Mouse (Mus musculus): Measurements from ENCODE around the gene Hes1. TPM values are rescaled to one million over a fixed set of nuclear protein-coding genes. Genes with fewer than 3 reads are reported as not detected.

Hes1 gene
- polyA plus RNA-seq (2014; fragmentation: Illumina TruSeq; extraction: RNeasy Lipid Tissue Mini Kit (QIAGEN cat#74804); ENCODE audit: low read depth, low replicate concordance) = 24.8 TPM

GRCm38 (mm10) chr16:30063984-30064453 lies at the start of gene Hes1:
Gene Hes1, plus strand, starts transcription at chr16:30064384.

Other genes starting within 250 kb of the Hes1 start
- 0.08 TPM for gene Cpn2, start 203.1 kb downstream of the Hes1 start, polyA plus RNA-seq (2014; fragmentation: Illumina TruSeq; extraction: RNeasy Lipid Tissue Mini Kit (QIAGEN cat#74804); ENCODE audit: low read depth, low replicate concordance)
- gene Lrrc15, start 218.9 kb downstream of the Hes1 start, polyA plus RNA-seq (2014; fragmentation: Illumina TruSeq; extraction: RNeasy Lipid Tissue Mini Kit (QIAGEN cat#74804); ENCODE audit: low read depth, low replicate concordance) = not detected
- not detected for gene Gp5, start 246.4 kb downstream of the Hes1 start, polyA plus RNA-seq (2014; fragmentation: Illumina TruSeq; extraction: RNeasy Lipid Tissue Mini Kit (QIAGEN cat#74804); ENCODE audit: low read depth, low replicate concordance)

Data from heart, adult 10 weeks (tissue).